Mouse (Mus musculus): ENCODE data around the gene Cdk8. TPM values are rescaled to one million over a fixed set of nuclear protein-coding genes. Genes with fewer than 3 reads are reported as not detected.

The Cdk8 gene
- total RNA-seq, 1 experiment, result 63.9 TPM

DNA sequence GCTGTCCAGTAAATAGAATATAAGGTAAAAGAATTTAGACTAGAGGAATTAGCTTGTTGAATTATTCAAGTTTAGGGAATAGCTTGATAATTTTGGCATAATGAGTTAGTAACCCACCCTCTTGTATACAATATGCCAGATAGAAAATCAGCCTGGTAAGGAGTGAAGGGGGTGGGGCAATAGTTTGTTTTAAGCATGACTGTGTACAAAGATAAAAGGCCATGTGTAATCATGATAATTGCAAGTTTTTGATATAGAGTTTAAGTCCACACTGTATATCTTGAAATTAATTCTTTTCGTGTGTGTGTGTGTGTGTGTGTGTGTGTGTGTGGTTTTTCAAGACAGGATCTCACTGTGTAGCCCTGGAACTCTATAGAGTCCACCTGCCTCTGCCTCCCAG, 3.3 kb downstream of the Cdk8 start:
- peaks cover 2 to 3% of the 10 kb centered on the region in 2 experiments; a peak in 1 of 4 replicates for H3K4me1 ChIP-seq (ENCODE audit: control insufficient read depth in 2 of 2, insufficient read depth in 2 of 2, low read length in 2 of 2, poor library complexity in 1 of 2)
- H3K9ac ChIP-seq (ENCODE audit: insufficient read depth, low read depth, low read length, poor library complexity, severe bottlenecking), result no peak overlapping the region
- H3K36me3 ChIP-seq (ENCODE audit: control insufficient read depth, insufficient read depth, low read length, poor library complexity, severe bottlenecking), result peaks cover 5% of the 10 kb centered on the region; the same call in 1 of the 2 replicates
- in situ Hi-C loops (cut with MboI; ENCODE audit: low sequenced_read_pairs in 2 of 2, unreplicated experiment in 2 of 2), result no loop called here
- H3K4me3 ChIP-seq (ENCODE audit: insufficient read depth in 1 of 2, low read depth in 1 of 2, low read length in 2 of 2, poor library complexity in 1 of 2, severe bottlenecking in 1 of 2), result no peak overlapping the region
- no peaks in the 10 kb centered on the region for H3K9me3 ChIP-seq (ENCODE audit: control insufficient read depth, insufficient read depth, low read depth, low read length)
- TF ChIP-seq MAFK (IDR thresholded peaks at IDR 0.05; ENCODE audit: insufficient read depth, low read depth, low read length) (no peak), ZC3H11A (IDR thresholded peaks at IDR 0.05; ENCODE audit: borderline replicate concordance, low read depth, low read length) (no peak), HCFC1 (IDR thresholded peaks at IDR 0.05; ENCODE audit: borderline replicate concordance, insufficient read depth, low read length) (no peak), CHD2 (IDR thresholded peaks at IDR 0.05; ENCODE audit: low read depth, low read length) (no peak), ZNF384 (IDR thresholded peaks at IDR 0.05; ENCODE audit: low read depth, low read length) (no peak)
- no peak for DNase-seq (ENCODE audit: low read depth, low spot score)
- no peak overlapping the region for H3K27ac ChIP-seq (ENCODE audit: insufficient read depth, low read depth, low read length, poor library complexity, severe bottlenecking)

GRCm38 (mm10) chr5:146238274-146238673, 7.2 kb downstream of the Cdk8 start:
- no peak for DNase-seq (ENCODE audit: low read depth, low spot score)
- Histone ChIP-seq H3K27ac (ENCODE audit: insufficient read depth, low read depth, low read length, poor library complexity, severe bottlenecking) (no peak overlapping the region), H3K36me3 (ENCODE audit: control insufficient read depth, insufficient read depth, low read length, poor library complexity, severe bottlenecking) (peaks cover 5% of the 10 kb centered on the region; the same call in 1 of the 2 replicates), H3K4me3 (ENCODE audit: insufficient read depth in 1 of 2, low read depth in 1 of 2, low read length in 2 of 2, poor library complexity in 1 of 2, severe bottlenecking in 1 of 2) (no peak overlapping the region), H3K9me3 (ENCODE audit: control insufficient read depth, insufficient read depth, low read depth, low read length) (no peaks in the 10 kb centered on the region), H3K4me1 (ENCODE audit: control insufficient read depth in 2 of 2, insufficient read depth in 2 of 2, low read length in 2 of 2, poor library complexity in 1 of 2) (peaks cover 1 to 2% of the 10 kb centered on the region in 2 experiments; a peak in 1 of 4 replicates), H3K9ac (ENCODE audit: insufficient read depth, low read depth, low read length, poor library complexity, severe bottlenecking) (no peak overlapping the region)
- in situ Hi-C loops (cut with MboI; ENCODE audit: low sequenced_read_pairs in 2 of 2, unreplicated experiment in 2 of 2), result no loop called here
- TF ChIP-seq MAFK (IDR thresholded peaks at IDR 0.05; ENCODE audit: insufficient read depth, low read depth, low read length) (no peak), CHD2 (IDR thresholded peaks at IDR 0.05; ENCODE audit: low read depth, low read length) (no peak), ZC3H11A (IDR thresholded peaks at IDR 0.05; ENCODE audit: borderline replicate concordance, low read depth, low read length) (no peak), HCFC1 (IDR thresholded peaks at IDR 0.05; ENCODE audit: borderline replicate concordance, insufficient read depth, low read length) (no peak), ZNF384 (IDR thresholded peaks at IDR 0.05; ENCODE audit: low read depth, low read length) (no peak)

- Histone ChIP-seq H3K9me3 (ENCODE audit: control insufficient read depth, insufficient read depth, low read depth, low read length) (no peaks in the 10 kb centered on the region), H3K4me1 (ENCODE audit: control insufficient read depth in 2 of 2, insufficient read depth in 2 of 2, low read length in 2 of 2, poor library complexity in 1 of 2) (peaks cover 0 to 7% of the 10 kb centered on the region in 2 experiments; a peak in 1 of 4 replicates), H3K36me3 (ENCODE audit: control insufficient read depth, insufficient read depth, low read length, poor library complexity, severe bottlenecking) (peaks cover 3% of the 10 kb centered on the region; the same call in 1 of the 2 replicates), H3K27ac (ENCODE audit: insufficient read depth, low read depth, low read length, poor library complexity, severe bottlenecking) (no peak overlapping the region), H3K4me3 (ENCODE audit: insufficient read depth in 1 of 2, low read depth in 1 of 2, low read length in 2 of 2, poor library complexity in 1 of 2, severe bottlenecking in 1 of 2) (no peak overlapping the region), H3K9ac (ENCODE audit: insufficient read depth, low read depth, low read length, poor library complexity, severe bottlenecking) (no peak overlapping the region)
- in situ Hi-C loops (cut with MboI; ENCODE audit: low sequenced_read_pairs in 2 of 2, unreplicated experiment in 2 of 2), result no loop called here
- DNase-seq (ENCODE audit: low read depth, low spot score), result no peak
- TF ChIP-seq CHD2 (IDR thresholded peaks at IDR 0.05; ENCODE audit: low read depth, low read length), result no peak
- TF ChIP-seq ZC3H11A (IDR thresholded peaks at IDR 0.05; ENCODE audit: borderline replicate concordance, low read depth, low read length), result no peak
- TF ChIP-seq HCFC1 (IDR thresholded peaks at IDR 0.05; ENCODE audit: borderline replicate concordance, insufficient read depth, low read length), result no peak
- TF ChIP-seq MAFK (IDR thresholded peaks at IDR 0.05; ENCODE audit: insufficient read depth, low read depth, low read length), result no peak
- no peak for TF ChIP-seq ZNF384 (IDR thresholded peaks at IDR 0.05; ENCODE audit: low read depth, low read length)
These were observed 9.7 kb downstream of the Cdk8 start for GRCm38 (mm10) chr5:146240771-146241170.

DNA sequence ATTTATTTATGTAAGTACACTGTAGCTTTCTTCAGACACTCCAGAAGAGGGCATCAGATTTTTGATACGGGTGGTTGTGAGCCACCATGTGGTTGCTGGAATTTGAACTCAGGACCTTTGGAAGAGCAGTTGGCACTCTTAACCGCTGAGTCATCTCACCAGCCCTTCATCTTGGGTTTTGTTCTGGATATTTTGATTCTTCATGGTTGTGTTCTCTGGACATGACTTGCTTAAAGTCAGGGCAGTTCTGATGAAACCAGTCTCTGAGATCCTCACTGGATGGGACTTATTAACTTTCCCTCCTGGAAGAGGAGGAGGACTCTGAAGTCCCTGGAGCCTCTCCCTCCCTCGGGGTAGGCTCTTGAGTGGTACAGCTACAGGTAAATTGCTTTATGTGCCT, 10.2 kb downstream of the Cdk8 start:
- no peak overlapping the region for H3K4me3 ChIP-seq (ENCODE audit: insufficient read depth in 1 of 2, low read depth in 1 of 2, low read length in 2 of 2, poor library complexity in 1 of 2, severe bottlenecking in 1 of 2)
- H3K4me1 ChIP-seq (ENCODE audit: control insufficient read depth in 2 of 2, insufficient read depth in 2 of 2, low read length in 2 of 2, poor library complexity in 1 of 2), result peaks cover 0 to 7% of the 10 kb centered on the region in 2 experiments; a peak in 1 of 4 replicates
- no peaks in the 10 kb centered on the region for H3K9me3 ChIP-seq (ENCODE audit: control insufficient read depth, insufficient read depth, low read depth, low read length)
- DNase-seq (ENCODE audit: low read depth, low spot score), result no peak
- H3K9ac ChIP-seq (ENCODE audit: insufficient read depth, low read depth, low read length, poor library complexity, severe bottlenecking), result no peak overlapping the region
- in situ Hi-C loops (cut with MboI; ENCODE audit: low sequenced_read_pairs in 2 of 2, unreplicated experiment in 2 of 2), result no loop called here
- TF ChIP-seq CHD2 (IDR thresholded peaks at IDR 0.05; ENCODE audit: low read depth, low read length) (no peak), MAFK (IDR thresholded peaks at IDR 0.05; ENCODE audit: insufficient read depth, low read depth, low read length) (no peak), ZC3H11A (IDR thresholded peaks at IDR 0.05; ENCODE audit: borderline replicate concordance, low read depth, low read length) (no peak), ZNF384 (IDR thresholded peaks at IDR 0.05; ENCODE audit: low read depth, low read length) (no peak)
- no peak overlapping the region for H3K27ac ChIP-seq (ENCODE audit: insufficient read depth, low read depth, low read length, poor library complexity, severe bottlenecking)
- peaks cover 2% of the 10 kb centered on the region; the same call in 1 of the 2 replicates for H3K36me3 ChIP-seq (ENCODE audit: control insufficient read depth, insufficient read depth, low read length, poor library complexity, severe bottlenecking)
